Mouse (Mus musculus) CH12.LX (cell line): ENCODE data around the gene Epha6. TPM values are rescaled to one million over a fixed set of nuclear protein-coding genes. Genes with fewer than 3 reads are reported as not detected.

ENCODE experiments used
- DNase-seq: peaks from one replicate; pipeline ENCODE4 v3.0.0-alpha.2; 2013; ENCODE audit errors: extremely low read depth
- H3K27ac ChIP-seq: 2 replicates; pipeline ENCODE4 v1.5.1; 2012; ENCODE audit warnings: low read depth, mild to moderate bottlenecking, control low read depth, moderate library complexity; ENCODE audit not compliant: insufficient read depth
- H3K27me3 ChIP-seq: replicated peaks from 2 replicates; pipeline ENCODE3; 2012; ENCODE audit warnings: inconsistent platforms
- H3K36me3 ChIP-seq, 2 experiments: replicated peaks in 1 of 2; 2 replicates each; pipeline versions ENCODE3 to v1.6.1; 2012; ENCODE audit warnings: inconsistent platforms in 1 of 2, low read length in 1 of 2, mild to moderate bottlenecking in 1 of 2, mixed read lengths in 1 of 2, moderate library complexity in 1 of 2; ENCODE audit not compliant: control insufficient read depth in 1 of 2, insufficient read depth in 1 of 2
- H3K4me1 ChIP-seq, 2 experiments: 2 replicates each; pipeline ENCODE4 v1.6.1; 2012; ENCODE audit warnings: inconsistent platforms in 1 of 2, moderate library complexity in 1 of 2; ENCODE audit not compliant: insufficient read depth in 2 of 2, control insufficient read depth in 1 of 2
- H3K4me2 ChIP-seq: 2 replicates; pipeline ENCODE4 v1.6.1; 2012; ENCODE audit warnings: low read depth, mild to moderate bottlenecking, control low read depth; ENCODE audit not compliant: poor library complexity, insufficient read depth, severe bottlenecking
- H3K4me3 ChIP-seq, 3 experiments: fragments of 150-350 bp in 1 of 3; sonication (generic) in 1 of 3; replicated peaks in 1 of 3; 2 replicates each; pipeline versions ENCODE3 to v1.5.1; 2011 to 2012; ENCODE audit warnings: low read depth in 2 of 3, low read length in 2 of 3, mild to moderate bottlenecking in 2 of 3, moderate library complexity in 2 of 3, control low read depth in 1 of 3, improper control_type of control experiment in 1 of 3, inconsistent platforms in 1 of 3, mixed read lengths in 1 of 3; ENCODE audit not compliant: poor library complexity in 1 of 3
- H3K79me2 ChIP-seq: replicated peaks from 2 replicates; pipeline ENCODE4 v1.6.1; 2012; ENCODE audit warnings: mild to moderate bottlenecking, moderate library complexity; ENCODE audit not compliant: control insufficient read depth, poor library complexity, insufficient read depth, severe bottlenecking; ENCODE audit errors: extremely low read depth
- H3K9ac ChIP-seq: 2 replicates; pipeline ENCODE4 v1.6.1; 2012; ENCODE audit warnings: low read depth, mild to moderate bottlenecking, control low read depth, moderate library complexity; ENCODE audit not compliant: insufficient read depth
- H3K9me3 ChIP-seq: replicated peaks from 2 replicates; pipeline ENCODE3; 2012; ENCODE audit warnings: low read length, inconsistent platforms, mixed read lengths
- BHLHE40 ChIP-seq: IDR thresholded peaks from 2 replicates; pipeline ENCODE4 v1.6.1; 2011; ENCODE audit warnings: mild to moderate bottlenecking, low read depth, low read length, improper control_type of control experiment
- E2F4 ChIP-seq: IDR thresholded peaks from 2 replicates; pipeline ENCODE4 v1.6.1; 2011; ENCODE audit warnings: low read depth, low read length, improper control_type of control experiment; ENCODE audit not compliant: insufficient replicate concordance
- ETS1 ChIP-seq: conservative IDR thresholded peaks from 2 replicates; pipeline ENCODE4 v1.6.1; 2012; ENCODE audit warnings: low read depth, mild to moderate bottlenecking, inconsistent platforms, low read length, improper control_type of control experiment, moderate library complexity
- IRF4 ChIP-seq: IDR thresholded peaks from 2 replicates; pipeline ENCODE4 v1.6.1; 2014; ENCODE audit warnings: low read depth, mild to moderate bottlenecking, inconsistent platforms, low read length, improper control_type of control experiment
- KAT2A ChIP-seq: IDR thresholded peaks from 2 replicates; pipeline ENCODE4 v1.6.1; 2012; ENCODE audit warnings: low read length, improper control_type of control experiment, inconsistent platforms; ENCODE audit not compliant: insufficient replicate concordance
- MAFK ChIP-seq: IDR thresholded peaks from 2 replicates; pipeline ENCODE4 v1.6.1; 2011; ENCODE audit warnings: low read length, improper control_type of control experiment; ENCODE audit not compliant: insufficient replicate concordance
- MAX ChIP-seq: IDR thresholded peaks from 2 replicates; pipeline ENCODE4 v1.6.1; 2011; ENCODE audit warnings: low read length, improper control_type of control experiment
- MAZ ChIP-seq: IDR thresholded peaks from 2 replicates; pipeline ENCODE4 v1.6.1; 2012; ENCODE audit warnings: low read depth, mild to moderate bottlenecking, inconsistent platforms, low read length, improper control_type of control experiment, moderate library complexity
- POLR2A ChIP-seq: IDR thresholded peaks from 2 replicates; pipeline ENCODE4 v1.6.1; 2011; ENCODE audit warnings: low read depth, mild to moderate bottlenecking, improper control_type of control experiment, low read length
- POLR2AphosphoS2 ChIP-seq: IDR thresholded peaks from 2 replicates; pipeline ENCODE4 v1.6.1; 2011; ENCODE audit warnings: low read depth, low read length, improper control_type of control experiment
- RCOR1 ChIP-seq: conservative IDR thresholded peaks from 2 replicates; pipeline ENCODE4 v1.6.1; 2012; ENCODE audit warnings: low read depth, mild to moderate bottlenecking, inconsistent platforms, low read length, improper control_type of control experiment
- TBP ChIP-seq: conservative IDR thresholded peaks from 2 replicates; pipeline ENCODE4 v1.6.1; 2011; ENCODE audit warnings: low read depth, low read length, improper control_type of control experiment
- USF1 ChIP-seq: IDR thresholded peaks from 2 replicates; pipeline ENCODE4 v1.6.1; 2014; ENCODE audit warnings: low read depth, mild to moderate bottlenecking, inconsistent platforms, low read length, improper control_type of control experiment
- ZC3H11A ChIP-seq: IDR thresholded peaks from 2 replicates; pipeline ENCODE4 v1.6.1; 2012; ENCODE audit warnings: low read depth, mild to moderate bottlenecking, inconsistent platforms, low read length, improper control_type of control experiment
- ZKSCAN1 ChIP-seq: IDR thresholded peaks from 2 replicates; pipeline ENCODE4 v1.6.1; 2012; ENCODE audit warnings: low read depth, inconsistent platforms, low read length, improper control_type of control experiment, borderline replicate concordance
- ZMIZ1 ChIP-seq: IDR thresholded peaks from 2 replicates; pipeline ENCODE4 v1.6.1; 2012; ENCODE audit warnings: low read depth, mild to moderate bottlenecking, inconsistent platforms, low read length, improper control_type of control experiment
- dilution Hi-C: fragments of 300-500 bp; cut with MboI; formaldehyde crosslinking; loops from 2 replicates; pipeline ENCODE4 v1.14.3; 2020; ENCODE audit warnings: low sequenced_read_pairs; ENCODE audit not compliant: extremely low pct_unique_long_range_greater_than_20kb, extremely low pct_ligation_motif_present
- in situ Hi-C: fragments of 300-500 bp; cut with MboI; formaldehyde crosslinking; loops from 3 replicates; pipeline ENCODE4 v1.14.3; 2019; ENCODE audit warnings: low sequenced_read_pairs, low pct_ligation_motif_present, low pct_unique_long_range_greater_than_20kb, mixed read lengths
- polyA plus RNA-seq: library from polyadenylated mRNA; unstranded; fragments of >175 nt; gene quantifications from 2 replicates; pipeline ENCODE4 v1.2.1, GENCODE M21; 2012; ENCODE audit warnings: low read depth; ENCODE audit not compliant: insufficient read length
- total RNA-seq, 2 experiments: library from RNA; depleted of rRNA; stranded (reverse); fragments of 300-350 nt in 1 of 2; fragments of >200 nt in 1 of 2; gene quantifications; 2 replicates each; pipeline ENCODE4 v1.2.3; 2012 to 2014

The Epha6 gene
- total and polyA plus RNA-seq, 3 experiments: not detected

- Histone ChIP-seq H3K9ac (no peak overlapping the region), H3K4me1 (no peaks in the 10 kb centered on the region), H3K4me2 (no peak overlapping the region), H3K4me3 (no peak overlapping the region), H3K9me3 (no peaks in the 10 kb centered on the region), H3K27ac (no peak overlapping the region), H3K36me3 (no peaks in the 10 kb centered on the region), H3K27me3 (no peaks in the 10 kb centered on the region), H3K79me2 (no peaks in the 10 kb centered on the region)
- no peak for DNase-seq
- in situ Hi-C loops (no loop called here), dilution Hi-C loops (no loop called here)
- no peak for TF ChIP-seq IRF4
- no peak for TF ChIP-seq POLR2AphosphoS2
- no peak for TF ChIP-seq ZMIZ1
These were observed 916.2 kb downstream of the Epha6 start for GRCm38 (mm10) chr16:59689120-59689519.

GRCm38 (mm10) chr16:59685135-59685534 is 920.2 kb downstream of the Epha6 start:
- Histone ChIP-seq H3K9ac (no peak overlapping the region), H3K9me3 (no peaks in the 10 kb centered on the region), H3K27ac (no peak overlapping the region), H3K79me2 (no peaks in the 10 kb centered on the region), H3K27me3 (no peaks in the 10 kb centered on the region), H3K4me1 (peaks cover 0 to 2% of the 10 kb centered on the region in 2 experiments; a peak in 1 of 4 replicates), H3K4me2 (no peak overlapping the region), H3K36me3 (no peaks in the 10 kb centered on the region), H3K4me3 (no peak overlapping the region)
- in situ Hi-C loops (no loop called here), dilution Hi-C loops (no loop called here)
- TF ChIP-seq MAX: no peak
- TF ChIP-seq ZKSCAN1: no peak
- TF ChIP-seq E2F4: no peak
- no peak for TF ChIP-seq POLR2AphosphoS2
- TF ChIP-seq ETS1: no peak
- no peak for TF ChIP-seq BHLHE40
- no peak for TF ChIP-seq MAFK
- TF ChIP-seq IRF4: no peak
- no peak for TF ChIP-seq MAZ
- TF ChIP-seq KAT2A: no peak
- no peak for TF ChIP-seq ZC3H11A
- no peak for TF ChIP-seq TBP
- TF ChIP-seq USF1: no peak
- no peak for TF ChIP-seq RCOR1
- TF ChIP-seq POLR2A: no peak
- DNase-seq: no peak
